Mouse (Mus musculus) midbrain, embryonic 11.5 days (tissue): ENCODE results near the gene Acot5. TPM values are rescaled to one million over a fixed set of nuclear protein-coding genes. Genes with fewer than 3 reads are reported as not detected.
"Not testable (repeated sequence)": the region's sequence is repeated elsewhere in the genome, so short reads cannot be mapped to it uniquely, and the experiment has no call there.

Experiments used
- ATAC-seq: fragments of 200-750 bp; cut with Nextera tagmentation; 2 replicates; pipeline ENCODE4 v1.8.0; 2017; ENCODE audit warnings: moderate TSS enrichment, moderate library complexity; ENCODE audit not compliant: low FRiP score
- DNase-seq: peaks from one replicate; pipeline ENCODE4 v3.0.0; 2015; ENCODE audit warnings: low spot score; ENCODE audit errors: missing footprints
- H3K27ac ChIP-seq: fragments of 300-500 bp; sonication (generic); 2 replicates; pipeline ENCODE4 v1.5.1; 2014; ENCODE audit warnings: low read depth, low read length
- H3K27me3 ChIP-seq: fragments of 300-500 bp; sonication (generic); 2 replicates; pipeline ENCODE4 v1.6.1; 2014; ENCODE audit warnings: mild to moderate bottlenecking, low read length, moderate library complexity, mixed read lengths; ENCODE audit not compliant: control insufficient read depth, insufficient read depth
- H3K36me3 ChIP-seq: fragments of 300-500 bp; sonication (generic); 2 replicates; pipeline ENCODE4 v1.6.1; 2014; ENCODE audit warnings: mild to moderate bottlenecking, low read length, moderate library complexity, mixed read lengths; ENCODE audit not compliant: control insufficient read depth, insufficient read depth
- H3K4me1 ChIP-seq: fragments of 300-500 bp; sonication (generic); 2 replicates; pipeline ENCODE4 v1.6.1; 2014; ENCODE audit warnings: low read length; ENCODE audit not compliant: control insufficient read depth, insufficient read depth
- H3K4me2 ChIP-seq: fragments of 300-500 bp; sonication (generic); 2 replicates; pipeline ENCODE4 v1.6.1; 2014; ENCODE audit warnings: mild to moderate bottlenecking, moderate library complexity
- H3K4me3 ChIP-seq: fragments of 300-500 bp; sonication (generic); 2 replicates; pipeline ENCODE4 v1.5.1; 2014; ENCODE audit warnings: low read depth, low read length
- H3K9ac ChIP-seq: fragments of 300-500 bp; sonication (generic); 2 replicates; pipeline ENCODE4 v1.6.1; 2014; ENCODE audit warnings: low read length
- H3K9me3 ChIP-seq: fragments of 300-500 bp; sonication (generic); 2 replicates; pipeline ENCODE4 v1.6.1; 2016; ENCODE audit warnings: low read length; ENCODE audit not compliant: control insufficient read depth
- WGBS: fragments of 180-500 bp; shearing (Covaris S2); extraction: QIAGEN DNeasy Blood & Tissue Kit; methylation state at CpG from one replicate; pipeline ENCODE4 v1.1.7; 2014; 5-methylcytosine and 5-hydroxymethylcytosine counted together
- polyA plus RNA-seq: library from polyadenylated mRNA; unstranded; fragments of >200 nt; fragmentation: Nextera tagmentation; extraction: Ambion mirVana; gene quantifications from 2 replicates; pipeline ENCODE4 v1.2.1, GENCODE M21; 2014

Acot5 gene
- polyA plus RNA-seq, 1 experiment from 2014 or later = not detected

GRCm38 (mm10) chr12:84068296-84068695 is 829 bp upstream of the Acot5 start:
- Histone ChIP-seq H3K9ac (no peak overlapping the region), H3K36me3 (no peaks in the 10 kb centered on the region), H3K9me3 (no peaks in the 10 kb centered on the region; the same call in 1 of the 2 replicates), H3K4me2 (no peak overlapping the region), H3K4me1 (no peaks in the 10 kb centered on the region), H3K27me3 (peaks cover 23% of the 10 kb centered on the region), H3K4me3 (no peak overlapping the region), H3K27ac (no peak overlapping the region)
- DNase-seq (peak; percentile 82), ATAC-seq (no peak)
- 64% methylated on average over 8 of the region's 8 CpGs for WGBS

DNA sequence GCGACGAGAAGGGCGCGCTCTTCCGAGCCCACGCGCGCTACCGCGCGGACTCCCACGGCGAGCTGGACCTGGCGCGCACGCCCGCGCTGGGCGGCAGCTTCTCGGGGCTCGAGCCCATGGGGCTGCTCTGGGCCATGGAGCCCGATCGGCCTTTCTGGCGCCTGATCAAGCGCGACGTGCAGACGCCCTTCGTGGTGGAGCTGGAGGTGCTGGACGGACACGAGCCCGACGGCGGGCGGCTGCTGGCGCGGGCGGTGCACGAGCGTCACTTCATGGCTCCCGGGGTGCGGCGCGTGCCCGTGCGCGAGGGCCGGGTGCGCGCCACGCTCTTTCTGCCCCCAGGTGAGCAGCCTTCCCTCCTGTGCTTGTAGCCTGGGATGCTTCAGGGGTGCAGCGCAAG is 457 bp downstream of the Acot5 start:
- DNase-seq, ATAC-seq, H3K9me3 ChIP-seq, H3K9ac ChIP-seq, H3K27ac ChIP-seq, H3K4me1 ChIP-seq, H3K36me3 ChIP-seq: not testable (repeated sequence)
- Histone ChIP-seq H3K27me3 (peaks cover 23% of the 10 kb centered on the region), H3K4me3 (peak overlapping the region; percentile 23), H3K4me2 (peak overlapping the region; percentile 35)
- WGBS = 1% methylated on average over 39 of the region's 52 CpGs

GRCm38 (mm10) chr12:84071696-84072095 is 2.6 kb downstream of the Acot5 start:
- DNase-seq (no peak), ATAC-seq (no peak)
- WGBS = 92% methylated on average over 2 of the region's 2 CpGs
- H3K9me3 ChIP-seq = no peaks in the 10 kb centered on the region
- H3K9ac ChIP-seq = no peak overlapping the region
- no peak overlapping the region for H3K4me3 ChIP-seq
- no peaks in the 10 kb centered on the region for H3K36me3 ChIP-seq
- no peaks in the 10 kb centered on the region for H3K4me1 ChIP-seq
- no peak overlapping the region for H3K4me2 ChIP-seq
- H3K27ac ChIP-seq = no peak overlapping the region
- peaks cover 23% of the 10 kb centered on the region for H3K27me3 ChIP-seq

- Histone ChIP-seq H3K27me3 (no peaks in the 10 kb centered on the region), H3K4me3 (no peak overlapping the region), H3K27ac (no peak overlapping the region), H3K36me3 (no peaks in the 10 kb centered on the region), H3K4me2 (no peak overlapping the region), H3K9me3 (no peaks in the 10 kb centered on the region), H3K9ac (no peak overlapping the region), H3K4me1 (no peaks in the 10 kb centered on the region)
- WGBS = 87% methylated on average over 4 of the region's 4 CpGs
- ATAC-seq (no peak), DNase-seq (no peak)
These were observed 8.4 kb downstream of the Acot5 start for GRCm38 (mm10) chr12:84077371-84077990.

DNA sequence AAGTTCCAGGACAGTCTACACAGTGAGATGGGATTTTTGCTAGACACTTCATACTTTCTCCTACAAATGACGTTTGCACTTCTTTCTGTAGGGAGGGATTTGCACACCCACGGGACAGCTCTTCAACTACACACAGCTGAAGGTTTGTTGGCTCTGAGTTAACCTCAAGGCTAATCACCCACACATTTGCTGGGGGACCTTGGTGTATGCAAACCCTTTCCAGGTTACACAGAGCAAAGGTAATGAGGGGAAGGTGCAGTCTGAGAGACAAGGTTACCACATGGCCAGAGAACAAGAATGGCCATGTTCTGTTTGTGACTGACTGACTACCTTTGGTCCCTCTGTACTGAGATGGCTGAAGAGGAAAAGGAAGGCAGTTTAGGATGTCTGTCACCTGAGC is 14.7 kb downstream of the Acot5 start:
- H3K27ac ChIP-seq = no peak overlapping the region
- no peaks in the 10 kb centered on the region for H3K27me3 ChIP-seq
- no peak overlapping the region for H3K9ac ChIP-seq
- no peak for DNase-seq
- no peaks in the 10 kb centered on the region for H3K4me1 ChIP-seq
- no peaks in the 10 kb centered on the region for H3K36me3 ChIP-seq
- no peaks in the 10 kb centered on the region; the same call in 1 of the 2 replicates for H3K9me3 ChIP-seq
- no peak overlapping the region for H3K4me2 ChIP-seq
- no peak for ATAC-seq
- 86% methylated on average over 2 of the region's 2 CpGs for WGBS
- no peak overlapping the region for H3K4me3 ChIP-seq

DNA sequence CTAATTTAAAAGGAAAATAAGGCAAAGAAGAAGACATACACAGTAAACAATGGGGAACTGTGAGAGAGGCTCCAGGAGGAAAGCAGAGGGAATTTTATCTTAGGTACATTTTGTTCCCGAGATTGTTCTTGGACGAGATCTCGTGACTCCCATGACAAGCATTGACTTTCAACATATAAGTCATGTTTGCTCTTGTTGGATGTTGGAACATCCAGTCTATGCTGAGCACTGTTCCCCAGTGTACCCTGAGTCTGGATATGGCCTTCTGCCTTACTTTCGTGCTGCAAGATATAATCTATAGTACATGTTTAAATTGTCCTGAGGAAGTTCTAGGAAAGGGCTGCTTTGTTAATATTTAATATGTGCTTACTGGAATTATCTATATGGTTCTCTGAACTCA is 15.5 kb downstream of the Acot5 start:
- no peak overlapping the region for H3K4me3 ChIP-seq
- WGBS = 90% methylated on average over 4 of the region's 4 CpGs
- H3K9ac ChIP-seq = no peak overlapping the region
- ATAC-seq (no peak), DNase-seq (no peak)
- no peaks in the 10 kb centered on the region; the same call in 1 of the 2 replicates for H3K9me3 ChIP-seq
- H3K4me1 ChIP-seq = no peaks in the 10 kb centered on the region
- no peak overlapping the region for H3K27ac ChIP-seq
- H3K4me2 ChIP-seq = no peak overlapping the region
- no peaks in the 10 kb centered on the region for H3K27me3 ChIP-seq
- H3K36me3 ChIP-seq = no peaks in the 10 kb centered on the region

GRCm38 (mm10) chr12:84094666-84095065 is 25.5 kb downstream of the Acot5 start:
- not testable (repeated sequence) for H3K36me3 ChIP-seq, H3K9ac ChIP-seq, H3K4me1 ChIP-seq, H3K27me3 ChIP-seq, DNase-seq, H3K9me3 ChIP-seq, H3K4me2 ChIP-seq, H3K27ac ChIP-seq, ATAC-seq, H3K4me3 ChIP-seq
- WGBS = 89% methylated on average over 5 of the region's 5 CpGs

DNA sequence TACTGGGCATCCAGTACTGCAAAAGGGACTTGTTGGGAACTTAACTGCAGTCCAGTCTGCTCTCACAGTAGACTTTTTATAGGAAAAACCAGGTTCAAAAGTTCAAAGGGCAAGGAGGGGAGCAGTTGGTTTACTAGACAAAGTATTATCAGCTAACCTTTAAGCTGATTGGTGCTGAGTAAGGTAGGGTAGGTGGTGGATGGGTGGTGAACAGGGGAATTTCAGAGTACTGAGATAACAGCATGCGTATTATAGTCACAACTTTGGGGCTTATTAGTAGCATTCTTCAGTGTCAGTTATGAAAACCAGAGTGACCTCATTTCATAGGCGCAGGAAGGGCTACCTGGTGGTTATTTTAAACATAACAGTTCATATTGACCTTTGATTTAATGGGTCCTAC is 30.5 kb downstream of the Acot5 start:
- 91% methylated on average over 2 of the region's 2 CpGs for WGBS

DNA sequence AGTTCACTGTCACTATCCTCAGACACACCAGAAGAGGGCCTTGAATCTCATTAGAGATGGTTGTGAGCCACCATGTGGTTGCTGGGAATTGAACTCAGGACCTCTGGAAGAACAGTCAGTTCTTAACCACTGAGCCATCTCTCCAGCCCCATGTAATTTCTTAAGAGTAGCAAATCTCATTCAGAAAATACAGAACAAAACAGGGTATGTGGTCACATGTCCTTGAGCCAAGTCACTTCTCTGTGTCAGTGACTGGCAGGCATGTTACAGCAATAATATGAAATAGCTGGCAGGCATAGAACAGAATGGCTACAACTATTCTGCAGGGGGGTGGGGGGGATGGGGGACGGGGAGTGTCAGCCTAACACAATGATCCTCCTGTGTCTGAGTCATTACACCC is 30.9 kb downstream of the Acot5 start:
- Histone ChIP-seq H3K36me3 (no peaks in the 10 kb centered on the region), H3K4me1 (no peaks in the 10 kb centered on the region), H3K9me3 (no peaks in the 10 kb centered on the region; the same call in 1 of the 2 replicates), H3K27ac (no peak overlapping the region), H3K27me3 (no peaks in the 10 kb centered on the region), H3K4me2 (peak overlapping the region; percentile 78), H3K9ac (no peak overlapping the region), H3K4me3 (no peak overlapping the region; the same call in 1 of the 2 replicates)
- 80% methylated on average over 1 of the region's 1 CpGs for WGBS
- DNase-seq (no peak), ATAC-seq (no peak)

More for the DNA sequence above, 30.5 kb downstream of the Acot5 start:
- Histone ChIP-seq H3K36me3 (no peaks in the 10 kb centered on the region), H3K9ac (no peak overlapping the region), H3K4me2 (no peak overlapping the region), H3K27me3 (no peaks in the 10 kb centered on the region), H3K9me3 (no peaks in the 10 kb centered on the region; the same call in 1 of the 2 replicates), H3K4me1 (no peaks in the 10 kb centered on the region), H3K27ac (no peak overlapping the region), H3K4me3 (no peak overlapping the region)
- DNase-seq (no peak), ATAC-seq (no peak)
